9 mouse cellular contexts compared by ENCODE assay signal in genomic region chr14:31569151-31569631, GRCm38 (mm10). TPM values are rescaled to one million over a fixed set of nuclear protein-coding genes. Genes with fewer than 3 reads are reported as not detected.
DNase-seq lines count a peak whose midpoint lies in the region; ATAC-seq and TF ChIP-seq lines count a peak whose summit lies in the region.
"Had no signal": no experiment of that assay in that cellular context is flagged by ENCODE, and none has a peak within 500 bp of the region (broad histone marks: within the 10 kb centered on the region; RNA-seq: fewer than 3 reads in every experiment).

No protein-coding gene starts in this region.

- no peak overlapping the region for H3K4me3 ChIP-seq in kidney, postnatal 0 days (replicated peaks; ENCODE audit: low read depth, low read length)
- no peak overlapping the region for H3K4me3 ChIP-seq in kidney, embryonic 16.5 days (ENCODE audit: low read length)
- H3K4me3 ChIP-seq in cerebellum, adult 2 months (replicated peaks; ENCODE audit: insufficient read depth, low read depth, low read length) = no peak overlapping the region

- no peak overlapping the region for H3K27ac ChIP-seq in kidney, postnatal 0 days
- H3K27ac ChIP-seq in kidney, embryonic 16.5 days (ENCODE audit: low read length) = no peak overlapping the region
- no peak overlapping the region for H3K27ac ChIP-seq in cerebellum, adult 2 months (ENCODE audit: insufficient read depth, low read length)
- H3K27ac ChIP-seq: liver, embryonic 14.5 days had no signal

- no peaks in the 10 kb centered on the region for H3K36me3 ChIP-seq in kidney, postnatal 0 days (ENCODE audit: insufficient read depth, low read length)
- no peaks in the 10 kb centered on the region for H3K36me3 ChIP-seq in kidney, embryonic 16.5 days (ENCODE audit: insufficient read depth, low read length)

- no peak for TF ChIP-seq POLR2A in cerebellum, adult 2 months (IDR thresholded peaks at IDR 0.05; ENCODE audit: borderline replicate concordance, insufficient read depth, low read length)

- no peak for TF ChIP-seq CTCF in kidney, postnatal 0 days (IDR thresholded peaks at IDR 0.05; ENCODE audit: low read depth)
- TF ChIP-seq CTCF in cerebellum, adult 2 months (IDR thresholded peaks at IDR 0.05; ENCODE audit: borderline replicate concordance, insufficient read depth, low read depth, low read length) = no peak

- H3K27me3 ChIP-seq in kidney, postnatal 0 days (ENCODE audit: insufficient read depth, low read length) = no peaks in the 10 kb centered on the region
- H3K27me3 ChIP-seq in kidney, embryonic 16.5 days (ENCODE audit: insufficient read depth, low read length) = no peaks in the 10 kb centered on the region
- no peaks in the 10 kb centered on the region for H3K27me3 ChIP-seq in cerebellum, adult 2 months (ENCODE audit: control insufficient read depth, insufficient read depth, low read length)

- peak; percentile 72 for DNase-seq in kidney, postnatal 0 days (ENCODE audit: low spot score)
- peak; percentile 12 for DNase-seq in T-cell, adult 2 months (ENCODE audit: low spot score)
- peak; percentile 59 to 73 for DNase-seq in heart, postnatal 10 days
- DNase-seq in cerebellum, adult 2 months = no peak
- DNase-seq in layer of hippocampus, postnatal 25 days (ENCODE audit: extremely low spot score in 1 of 2, low spot score in 1 of 2) = no peak
- no peak for DNase-seq in layer of hippocampus, adult 8-10 months (ENCODE audit: low spot score in 2 of 2)

- H3K4me2 ChIP-seq in kidney, postnatal 0 days (ENCODE audit: low read length) = no peak overlapping the region
- no peak overlapping the region for H3K4me2 ChIP-seq in kidney, embryonic 16.5 days (replicated peaks; ENCODE audit: low read depth, low read length)

- no peaks in the 10 kb centered on the region for H3K9me3 ChIP-seq in kidney, postnatal 0 days (replicated peaks; ENCODE audit: low read length)
- no peaks in the 10 kb centered on the region for H3K9me3 ChIP-seq in kidney, embryonic 16.5 days (ENCODE audit: low read length)

- H3K9ac ChIP-seq in kidney, postnatal 0 days (ENCODE audit: low read depth, low read length) = no peak overlapping the region
- H3K9ac ChIP-seq in kidney, embryonic 16.5 days (replicated peaks; ENCODE audit: low read length) = no peak overlapping the region

- intact Hi-C loops in heart, postnatal 10 days (cut with DNase I) = no loop called here

- H3K4me1 ChIP-seq in kidney, postnatal 0 days (replicated peaks; ENCODE audit: insufficient read depth, low read length) = peaks cover 19% of the 10 kb centered on the region; the same call in 1 of the 2 replicates
- H3K4me1 ChIP-seq in kidney, embryonic 16.5 days (ENCODE audit: insufficient read depth, low read length) = peaks cover 18% of the 10 kb centered on the region
- H3K4me1 ChIP-seq in cerebellum, adult 2 months (ENCODE audit: control insufficient read depth, insufficient read depth, low read length) = no peaks in the 10 kb centered on the region

- 51% methylated on average over 7 of the region's 7 CpGs for WGBS in kidney, postnatal 0 days
- 52% methylated on average over 7 of the region's 7 CpGs for WGBS in kidney, embryonic 16.5 days
- WGBS in cerebellum, adult 2 months = 27% methylated on average over 7 of the region's 7 CpGs

- ATAC-seq in kidney, postnatal 0 days (replicated peaks; ENCODE audit: low FRiP score, low read depth) = no peak
- no peak; the same call in 1 of the 2 replicates for ATAC-seq in kidney, embryonic 16.5 days (ENCODE audit: low FRiP score, low TSS enrichment)
- peak; percentile 70 for ATAC-seq in megakaryocyte, adult 5-6 weeks (ENCODE audit: poor library complexity, severe bottlenecking)

RNA-seq across cellular contexts. Expression of gene Colq, which starts 22.0 kb away (rescaled TPM):
- polyA plus RNA-seq in kidney, postnatal 0 days (2015; fragmentation: Nextera tagmentation; extraction: Ambion mirVana) = 1.3 TPM in 2 replicates
- polyA plus RNA-seq in kidney, embryonic 16.5 days (2015; fragmentation: Nextera tagmentation; extraction: Ambion mirVana) = 2.8 and 3.2 TPM in 2 replicates
- total RNA-seq in heart, postnatal 10 days (2021) = 1 to 10 TPM; 5.3 to 9.6 TPM
- total RNA-seq in megakaryocyte, adult 5-6 weeks (2015) = 0.07 TPM in 1 of 2 replicates, not detected in the other
- not detected in 2 replicates for total RNA-seq in megakaryocyte, adult 5-6 weeks (2017)
- 4.1 and 4.5 TPM in 2 replicates for polyA plus RNA-seq in cerebellum, adult 2 months (2012; rRNA removed)
- under 1 TPM; 0.54 to 0.75 TPM for total RNA-seq in layer of hippocampus, postnatal 25 days (2021)
- under 1 TPM; 0.18 to 0.37 (median 0.22) TPM for total RNA-seq in layer of hippocampus, adult 8-10 months (2022)

Comparison
In these comparisons a context has a peak if more than half of its experiments do, and no peak if none do; other contexts are left out.
1. DNase-seq: peak in kidney, postnatal 0 days (single experiment), T-cell, adult 2 months (single experiment) and heart, postnatal 10 days (2 of 2); none in cerebellum, adult 2 months (0 of 2), layer of hippocampus, postnatal 25 days (0 of 2) and layer of hippocampus, adult 8-10 months (0 of 2).